Mouse (Mus musculus) liver, embryonic 14.5 days (tissue): ENCODE results near the gene Pcolce2.

Experiments
- CTCF ChIP-seq: IDR thresholded peaks from 2 replicates; pipeline ENCODE4 v1.5.1; 2016; ENCODE audit warnings: antibody characterized with exemption, low read depth, control low read depth
- EP300 ChIP-seq: IDR thresholded peaks from 2 replicates; pipeline ENCODE4 v1.6.1; 2016; ENCODE audit warnings: antibody characterized with exemption, low read depth

- TF ChIP-seq CTCF: no peak
- TF ChIP-seq EP300: no peak
These were observed 107.6 kb downstream of the Pcolce2 start for GRCm38 (mm10) chr9:95744845-95745613.
